Mouse (Mus musculus) frontal cortex, adult 2 months (tissue): Measurements from ENCODE around the gene H2afy. TPM values are rescaled to one million over a fixed set of nuclear protein-coding genes. Genes with fewer than 3 reads are reported as not detected.
A peak's percentile ranks its signal among the peaks of the same experiment; 100 is the strongest.
"Not testable (repeated sequence)": the region's sequence is repeated elsewhere in the genome, so short reads cannot be mapped to it uniquely, and the experiment has no call there.

Experiments used
- DNase-seq, 2 experiments: peaks; one replicate each; pipeline ENCODE4 v3.0.0; 2022; ENCODE audit warnings: low spot score in 1 of 2; ENCODE audit errors: extremely low spot score in 1 of 2
- polyA plus RNA-seq: library from polyadenylated mRNA; depleted of rRNA; stranded (reverse); fragments of >200 nt; gene quantifications from 2 replicates; pipeline ENCODE4 v1.2.3, GENCODE M21; 2012

The H2afy gene
- polyA plus RNA-seq, 1 experiment: 145 TPM

- DNase-seq: no peak
Measured at GRCm38 (mm10) chr13:56079616-56080015, 56.5 kb downstream of the H2afy start.

- no peak for DNase-seq
Measured at GRCm38 (mm10) chr13:56078724-56079262, 57.4 kb downstream of the H2afy start.

- DNase-seq: no peak
Measured at GRCm38 (mm10) chr13:56075930-56076329, 60.2 kb downstream of the H2afy start.

- no peak for DNase-seq
Measured at GRCm38 (mm10) chr13:56073186-56073585, 63.0 kb downstream of the H2afy start.

DNA sequence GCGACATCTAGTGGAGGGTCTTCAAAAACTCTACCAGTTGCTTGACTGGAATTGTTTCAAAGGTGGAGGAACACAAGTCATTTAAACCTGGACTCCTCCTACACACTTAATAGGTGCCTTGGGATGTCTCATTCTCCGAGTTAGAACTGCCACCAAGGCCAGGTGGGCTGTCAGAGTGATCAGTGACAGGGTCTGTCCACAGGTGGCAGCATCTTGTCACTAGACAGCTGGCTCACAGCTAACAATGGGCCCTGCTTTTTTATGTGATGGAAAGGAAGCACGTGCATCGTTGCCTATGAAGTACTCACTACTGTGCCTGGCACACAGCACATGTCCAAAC lies 63.9 kb downstream of the H2afy start:
- peak in 1 of 2 experiments; percentile 51 for DNase-seq

DNA sequence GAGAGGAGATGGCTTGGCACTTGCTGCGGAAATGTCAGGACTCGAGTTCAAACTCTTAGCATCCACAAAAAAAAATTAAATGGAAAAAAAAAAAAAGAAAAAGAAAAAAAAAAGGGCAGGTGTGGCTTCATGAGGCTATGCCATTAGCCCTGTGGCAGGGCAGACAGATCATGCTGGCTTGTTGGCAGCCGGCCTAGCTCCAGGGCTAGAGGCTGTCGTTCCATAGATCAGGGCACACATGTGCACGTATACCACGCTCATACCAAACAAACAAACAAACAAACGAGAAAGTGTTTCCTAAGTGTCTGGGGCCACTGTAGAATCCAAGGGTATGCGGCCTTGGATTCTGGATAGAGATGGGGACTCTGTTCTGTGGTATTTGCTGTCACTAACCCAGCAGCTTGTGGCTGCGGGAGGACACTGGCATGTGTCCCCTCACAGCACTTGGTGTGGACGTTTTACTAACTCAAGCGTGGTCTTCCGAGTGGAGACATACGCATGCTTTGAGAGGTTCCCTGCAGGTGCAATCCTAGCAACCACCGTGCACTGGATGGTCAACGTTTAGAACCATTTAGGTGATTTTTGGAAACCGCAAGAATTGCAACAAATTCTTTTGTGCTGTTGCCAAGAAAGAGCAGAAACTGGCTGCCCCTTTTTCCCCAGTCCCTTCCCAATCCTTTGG lies 64.4 kb downstream of the H2afy start:
- DNase-seq: no peak

DNA sequence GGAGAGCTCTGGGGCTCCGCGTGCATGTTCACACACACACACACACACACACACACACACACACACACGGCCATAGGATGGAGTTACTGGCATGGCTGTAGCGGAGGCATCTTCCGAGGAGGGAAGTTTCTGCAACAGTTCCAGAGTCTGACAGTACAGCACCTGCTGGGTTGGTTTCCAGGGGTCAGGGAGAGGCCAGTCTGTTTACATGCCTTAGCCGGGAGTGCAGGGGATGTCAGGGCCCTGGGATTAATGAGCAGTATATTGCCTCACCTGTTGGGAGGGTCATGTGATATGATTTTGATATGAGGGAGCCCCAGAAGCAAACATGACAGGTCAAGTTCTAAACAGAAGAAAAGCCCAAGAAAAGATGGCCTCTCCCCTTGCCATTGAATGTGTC lies 66.5 kb downstream of the H2afy start:
- DNase-seq: no peak

- DNase-seq: no peak
Measured at GRCm38 (mm10) chr13:56068517-56068916, 67.6 kb downstream of the H2afy start.

DNA sequence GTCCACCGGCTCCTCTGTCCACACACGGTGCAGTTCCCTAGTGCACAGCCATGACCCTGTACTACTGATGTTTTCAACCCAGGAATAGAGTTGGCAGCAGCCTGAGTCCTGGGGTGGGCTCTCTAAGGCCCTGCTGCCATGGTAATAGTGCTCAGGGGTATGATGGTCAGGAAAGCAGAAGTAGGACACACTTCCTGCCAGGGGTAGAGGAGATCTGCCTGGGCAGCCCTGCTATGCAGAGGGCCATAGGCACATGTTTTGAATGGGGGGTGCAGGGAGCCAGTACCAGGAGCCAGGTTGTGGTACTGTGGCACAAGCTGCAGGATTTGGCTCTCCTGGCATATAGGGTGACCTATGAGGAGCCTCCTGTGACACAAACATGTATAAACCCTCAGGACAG lies 69.3 kb downstream of the H2afy start:
- no peak for DNase-seq

GRCm38 (mm10) chr13:56066152-56066551 lies 70.0 kb downstream of the H2afy start:
- DNase-seq: no peak

DNA sequence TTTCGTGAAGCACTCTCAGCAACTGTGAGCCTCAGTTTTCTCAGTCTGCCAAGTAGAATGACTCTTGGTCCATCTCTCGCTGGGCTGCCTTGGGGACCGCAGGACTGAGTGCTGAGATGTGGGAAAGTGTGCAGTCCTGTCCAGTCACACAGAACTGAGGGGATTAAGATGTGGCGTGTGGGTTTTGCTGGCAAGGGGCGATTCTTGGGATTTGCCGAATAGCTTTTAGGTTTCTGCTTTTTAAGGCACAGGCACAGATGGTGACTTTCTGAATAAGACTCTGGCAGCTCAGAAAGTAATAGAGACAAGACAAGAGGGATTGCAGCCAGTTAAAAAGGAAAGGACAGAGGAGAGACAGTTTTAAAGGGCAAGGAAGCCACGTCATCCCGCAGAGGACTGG lies 78.4 kb downstream of the H2afy start:
- peak in 1 of 2 experiments; percentile 16 for DNase-seq

DNA sequence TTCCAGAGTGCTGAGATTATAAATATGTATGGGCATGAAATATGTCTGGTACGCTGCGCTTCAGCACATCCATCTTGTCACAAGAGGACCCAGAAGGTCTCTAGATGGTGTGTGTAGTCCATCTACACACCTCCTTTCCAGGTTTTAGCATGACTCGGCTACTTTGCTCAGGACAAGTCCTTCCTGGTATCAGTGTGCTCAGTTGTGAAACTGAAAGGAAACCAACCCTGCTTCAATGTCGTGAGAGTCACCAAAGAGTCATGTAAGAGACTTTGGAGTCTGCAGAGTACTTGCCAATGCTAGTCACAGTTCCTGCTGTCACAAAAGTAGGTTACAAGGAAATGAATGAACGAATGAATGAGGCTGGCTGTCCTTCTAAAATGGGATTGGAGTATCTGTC lies 80.4 kb downstream of the H2afy start:
- no peak for DNase-seq

GRCm38 (mm10) chr13:56054089-56054488 lies 82.1 kb downstream of the H2afy start:
- DNase-seq: no peak

- no peak for DNase-seq
Measured at GRCm38 (mm10) chr13:56052781-56053180, 83.4 kb downstream of the H2afy start.

- DNase-seq: no peak
Measured at GRCm38 (mm10) chr13:56050246-56050645, 85.9 kb downstream of the H2afy start.

DNA sequence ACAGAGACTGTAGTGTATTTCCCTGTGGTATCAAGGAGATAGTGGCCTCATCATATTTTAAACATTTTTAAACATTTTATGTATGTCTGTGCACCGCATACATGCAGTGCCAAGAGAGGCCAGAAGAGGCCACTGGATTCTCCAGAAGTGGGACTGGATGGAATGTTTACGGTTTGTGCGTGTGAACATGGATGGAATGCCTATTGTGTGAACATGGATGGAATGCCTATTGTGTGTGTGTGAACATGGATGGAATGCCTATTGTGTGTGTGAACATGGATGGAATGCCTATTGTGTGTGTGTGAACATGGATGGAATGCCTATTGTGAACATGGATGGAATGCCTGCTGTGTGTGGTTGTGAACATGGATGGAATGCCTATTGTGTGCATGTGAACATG lies 93.9 kb downstream of the H2afy start:
- no peak for DNase-seq

- peak in 1 of 2 experiments; percentile 2 for DNase-seq
Measured at GRCm38 (mm10) chr13:56040621-56041020, 95.5 kb downstream of the H2afy start.

DNA sequence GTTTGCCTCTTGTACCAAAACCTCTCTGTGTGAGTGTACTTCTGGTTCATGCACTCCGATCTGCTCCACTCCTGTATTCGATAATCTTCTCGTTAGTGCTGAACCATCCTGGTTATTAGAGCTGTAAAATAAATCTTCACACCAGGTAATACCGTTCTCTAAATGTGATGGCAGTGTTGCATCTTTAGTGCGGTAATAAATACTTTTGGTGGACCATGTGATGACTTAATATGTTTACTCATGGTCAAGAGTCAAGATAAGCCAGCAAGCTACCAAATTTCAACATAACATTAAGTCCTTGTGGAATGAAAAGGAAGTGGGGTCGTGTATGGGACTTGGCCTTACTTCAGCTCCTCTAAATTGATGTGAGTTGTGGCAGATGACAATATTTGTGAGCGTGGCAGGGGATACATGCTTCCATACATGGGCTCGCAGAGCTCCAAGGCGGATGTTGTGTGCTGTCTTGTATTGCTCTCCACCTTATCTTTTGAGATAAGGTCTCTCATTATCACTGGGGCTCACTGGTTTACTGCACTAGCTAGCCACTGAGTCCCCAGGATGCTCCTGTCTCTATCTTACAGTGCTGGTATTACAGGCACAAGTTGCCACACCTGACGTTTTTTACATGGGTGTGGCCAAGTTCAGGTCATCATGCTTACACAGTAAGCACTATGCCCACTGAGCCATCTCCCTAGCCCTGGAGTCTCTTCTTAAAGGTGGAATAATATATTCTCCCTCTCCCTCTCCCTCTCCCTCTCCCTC lies 96.4 kb downstream of the H2afy start:
- no peak for DNase-seq

- no peak for DNase-seq
Measured at GRCm38 (mm10) chr13:56029006-56029405, 107.2 kb downstream of the H2afy start.

GRCm38 (mm10) chr13:56027996-56028395 lies 108.2 kb downstream of the H2afy start:
- DNase-seq: not testable (repeated sequence)

GRCm38 (mm10) chr13:56026623-56027022 lies 109.5 kb downstream of the H2afy start:
- DNase-seq: no peak

DNA sequence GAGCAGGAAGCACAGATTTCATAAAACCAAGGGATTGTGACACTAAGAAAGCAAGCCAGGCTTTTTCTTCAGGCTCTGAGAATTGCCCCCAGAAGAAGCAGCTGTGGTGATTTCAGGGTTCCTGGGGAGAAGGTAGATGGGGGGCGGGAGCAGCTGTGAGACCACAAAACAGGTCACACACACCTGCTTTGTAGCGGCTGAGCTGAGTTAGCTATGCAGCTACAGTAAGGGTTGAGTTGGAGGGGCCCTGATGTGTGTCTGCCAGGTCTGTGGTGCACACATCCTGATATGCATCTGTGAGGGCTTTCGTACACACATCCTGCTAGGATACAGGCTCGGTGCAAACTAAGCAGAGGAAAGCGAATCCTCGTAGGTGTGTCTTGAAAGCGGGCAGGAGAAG lies 110.1 kb downstream of the H2afy start:
- DNase-seq: no peak
